Mouse (Mus musculus) T-helper 1 cell (primary cell): Measurements from ENCODE around the gene Etv6.

Experiments used
- in situ Hi-C: fragments of 300-600 bp; cut with MboI, MseI; formaldehyde crosslinking; loops from one replicate; pipeline ENCODE4 v1.15.1; 2025; ENCODE audit warnings: high pct_unique_total_duplicates

Etv6 gene

GRCm38 (mm10) chr6:134168799-134169198, 133.3 kb downstream of the Etv6 start:
- in situ Hi-C loops, result no loop called here

GRCm38 (mm10) chr6:134171235-134171634, 135.7 kb downstream of the Etv6 start:
- in situ Hi-C loops, result no loop called here

GRCm38 (mm10) chr6:134171906-134172728, 136.6 kb downstream of the Etv6 start:
- in situ Hi-C loops, result no loop called here

- in situ Hi-C loops, result no loop called here
Measured at GRCm38 (mm10) chr6:134173439-134173838, 137.9 kb downstream of the Etv6 start.

- in situ Hi-C loops, result no loop called here
Measured at GRCm38 (mm10) chr6:134175059-134175458, 139.6 kb downstream of the Etv6 start.

GRCm38 (mm10) chr6:134177196-134177595, 141.7 kb downstream of the Etv6 start:
- in situ Hi-C loops, result no loop called here

- in situ Hi-C loops, result no loop called here
Measured at GRCm38 (mm10) chr6:134182301-134182948, 146.9 kb downstream of the Etv6 start.

- in situ Hi-C loops, result no loop called here
Measured at GRCm38 (mm10) chr6:134183592-134184342, 148.3 kb downstream of the Etv6 start.

- in situ Hi-C loops, result no loop called here
Measured at GRCm38 (mm10) chr6:134186286-134186903, 150.9 kb downstream of the Etv6 start.

GRCm38 (mm10) chr6:134188719-134189118, 153.2 kb downstream of the Etv6 start:
- in situ Hi-C loops, result no loop called here

- in situ Hi-C loops, result no loop called here
Measured at GRCm38 (mm10) chr6:134189174-134189573, 153.7 kb downstream of the Etv6 start.

GRCm38 (mm10) chr6:134189575-134190132, 154.2 kb downstream of the Etv6 start:
- in situ Hi-C loops, result no loop called here

GRCm38 (mm10) chr6:134190597-134191278, 155.2 kb downstream of the Etv6 start:
- in situ Hi-C loops, result no loop called here

- in situ Hi-C loops, result no loop called here
Measured at GRCm38 (mm10) chr6:134192710-134193109, 157.2 kb downstream of the Etv6 start.

GRCm38 (mm10) chr6:134199895-134200294, 164.4 kb downstream of the Etv6 start:
- in situ Hi-C loops, result no loop called here

GRCm38 (mm10) chr6:134200577-134200976, 165.1 kb downstream of the Etv6 start:
- in situ Hi-C loops, result no loop called here

- in situ Hi-C loops, result no loop called here
Measured at GRCm38 (mm10) chr6:134202176-134202575, 166.7 kb downstream of the Etv6 start.

- in situ Hi-C loops, result no loop called here
Measured at GRCm38 (mm10) chr6:134205163-134205562, 169.7 kb downstream of the Etv6 start.

- in situ Hi-C loops, result no loop called here
Measured at GRCm38 (mm10) chr6:134205726-134206125, 170.2 kb downstream of the Etv6 start.

- in situ Hi-C loops, result no loop called here
Measured at GRCm38 (mm10) chr6:134206251-134206650, 170.8 kb downstream of the Etv6 start.
